Mouse (Mus musculus): ENCODE measurements around the gene Prpf31. TPM values are rescaled to one million over a fixed set of nuclear protein-coding genes. Genes with fewer than 3 reads are reported as not detected.

The Prpf31 gene
- 52.6 TPM for polyA plus RNA-seq (2017; shearing (Covaris generic))

GRCm38 (mm10) chr7:3629543-3630477, at the start of gene Prpf31, which contains the start of gene Tfpt:
TSS of gene Prpf31 (plus strand) at chr7:3629985.
TSS of gene Tfpt (minus strand) at chr7:3629929.

GRCm38 (mm10) chr7:3616057-3616388, 13.8 kb upstream of the Prpf31 start, which contains the start of gene Oscar:
TSS of gene Oscar (minus strand) at chr7:3616157.

GRCm38 (mm10) chr7:3617242-3617995, 12.4 kb upstream of the Prpf31 start, which contains the start of gene Ndufa3:
TSS of gene Ndufa3 (plus strand) at chr7:3617373.

GRCm38 (mm10) chr7:3644672-3645487, 15.1 kb downstream of the Prpf31 start, which contains the start of gene Cnot3:
TSS of gene Cnot3 (plus strand) at chr7:3645268.

DNA sequence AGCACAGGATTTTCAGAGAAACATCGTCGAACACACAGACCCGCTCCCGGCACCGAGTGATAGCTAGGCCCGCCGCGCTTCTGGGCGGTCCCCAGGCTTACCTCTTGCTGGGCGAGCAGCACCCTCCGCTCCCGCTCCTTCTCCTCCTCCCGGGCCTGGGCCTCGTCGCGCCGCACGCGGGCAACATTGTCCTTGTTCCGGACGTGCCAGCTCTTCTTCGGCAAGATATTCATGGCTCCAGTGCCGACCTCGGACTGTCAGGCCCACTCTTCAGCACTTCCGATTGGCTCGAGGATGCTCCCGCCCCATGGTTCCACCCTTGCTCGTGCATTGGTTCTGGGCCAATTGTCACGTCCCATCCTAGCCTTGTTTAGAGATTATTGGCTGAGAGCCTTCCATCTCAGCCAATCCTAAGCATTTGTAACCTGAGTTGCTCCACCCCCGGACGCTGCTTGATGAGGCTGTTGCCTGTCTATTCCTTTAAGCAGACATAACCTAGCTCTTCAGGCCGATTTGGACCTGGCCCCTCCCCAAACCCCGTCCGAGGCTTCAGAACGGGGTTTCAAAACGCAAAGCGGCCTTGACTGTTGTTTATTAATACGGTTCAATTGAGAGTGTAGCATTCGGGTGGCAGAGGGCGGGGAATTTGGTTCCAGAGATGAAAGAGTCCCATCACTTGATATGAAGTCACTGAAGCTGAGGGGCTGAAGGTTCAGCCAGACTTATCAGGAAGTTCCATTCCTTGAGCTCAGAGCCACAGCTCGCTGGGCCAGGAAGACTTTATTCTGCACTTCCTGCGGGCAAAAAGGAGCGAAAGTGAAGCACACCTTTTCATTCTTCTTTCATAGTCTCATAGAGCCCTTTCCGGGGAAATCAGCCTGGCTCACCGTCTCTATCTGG, 35.7 kb downstream of the Prpf31 start, which contains the start of gene Leng1:
Gene Leng1, minus strand, starts transcription at position 626 of the 900 bp plus-strand sequence.

DNA sequence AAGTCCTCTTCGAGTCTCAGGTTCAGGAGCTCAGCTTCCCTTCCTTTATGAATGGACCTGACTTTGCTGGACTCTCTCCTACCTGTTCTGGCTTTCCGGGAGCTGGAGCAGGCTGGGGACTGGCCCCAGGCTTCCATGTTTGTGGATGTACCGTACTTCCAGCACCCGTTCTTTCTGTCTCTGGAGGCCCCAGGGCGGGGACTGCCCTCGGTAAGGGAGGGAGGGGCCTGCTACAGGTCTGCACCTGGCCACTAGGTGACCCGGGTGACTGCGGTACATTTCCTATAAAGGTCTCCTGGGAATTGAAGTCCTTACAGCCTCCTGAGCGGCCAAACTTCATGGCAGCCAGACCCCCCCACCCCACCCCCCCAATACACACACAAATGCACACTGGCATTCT, 47.6 kb downstream of the Prpf31 start, which contains the start of gene Tmc4:
Gene Tmc4, minus strand, starts transcription at position 212 of the 400 bp plus-strand sequence.

Other genes starting within 250 kb of the Prpf31 start
- 0.52 TPM for gene Cacng8, start 239.3 kb upstream of the Prpf31 start, polyA plus RNA-seq (2017; shearing (Covaris generic))
- gene Cacng6, start 205.8 kb upstream of the Prpf31 start, polyA plus RNA-seq (2017; shearing (Covaris generic)), result 0.72 TPM
- 0.57 TPM for gene Tarm1, start 127.4 kb upstream of the Prpf31 start, polyA plus RNA-seq (2017; shearing (Covaris generic))
- 0.21 TPM for gene Oscar, start 13.8 kb upstream of the Prpf31 start, polyA plus RNA-seq (2017; shearing (Covaris generic))
- gene Ndufa3, start 12.6 kb upstream of the Prpf31 start, polyA plus RNA-seq (2017; shearing (Covaris generic)), result 347 TPM
- 20.6 TPM for gene Tfpt, start 56 bp upstream of the Prpf31 start, polyA plus RNA-seq (2017; shearing (Covaris generic))
- 70.8 TPM for gene Cnot3, start 15.3 kb downstream of the Prpf31 start, polyA plus RNA-seq (2017; shearing (Covaris generic))
- gene Leng1, start 35.9 kb downstream of the Prpf31 start, polyA plus RNA-seq (2017; shearing (Covaris generic)), result 31.5 TPM
- gene Tmc4, start 47.6 kb downstream of the Prpf31 start, polyA plus RNA-seq (2017; shearing (Covaris generic)), result 3.4 TPM
- 10.8 TPM for gene Tsen34, start 62.9 kb downstream of the Prpf31 start, polyA plus RNA-seq (2017; shearing (Covaris generic))
- 46.3 TPM for gene Mboat7, start 63.5 kb downstream of the Prpf31 start, polyA plus RNA-seq (2017; shearing (Covaris generic))
- 1,838 TPM for gene Rps9, start 74.0 kb downstream of the Prpf31 start, polyA plus RNA-seq (2017; shearing (Covaris generic))
- gene Pirb, start 90.4 kb downstream of the Prpf31 start, polyA plus RNA-seq (2017; shearing (Covaris generic)), result 0.62 TPM
- gene Gm15448, start 195.7 kb downstream of the Prpf31 start, polyA plus RNA-seq (2017; shearing (Covaris generic)), result not detected
- not detected for gene Pira2, start 215.1 kb downstream of the Prpf31 start, polyA plus RNA-seq (2017; shearing (Covaris generic))

All from effector memory CD4-positive, alpha-beta T cell, adult 7 months (primary cell).